Mouse (Mus musculus) midbrain, postnatal 0 days (tissue): ENCODE results near the gene Calcb. TPM values are rescaled to one million over a fixed set of nuclear protein-coding genes. Genes with fewer than 3 reads are reported as not detected.

Experiments
- ATAC-seq: fragments of 200-750 bp; cut with Nextera tagmentation; 2 replicates; pipeline ENCODE4 v1.8.0; 2017; ENCODE audit warnings: moderate number of reproducible peaks, mild to moderate bottlenecking, moderate TSS enrichment, moderate library complexity; ENCODE audit not compliant: low FRiP score
- DNase-seq: peaks from one replicate; pipeline ENCODE4 v3.0.0-alpha.2; 2015; ENCODE audit warnings: low spot score
- H3K27ac ChIP-seq: fragments of 300-500 bp; sonication (generic); 2 replicates; pipeline ENCODE4 v1.5.1; 2014; ENCODE audit warnings: low read depth, mild to moderate bottlenecking, low read length, mixed read lengths
- H3K27me3 ChIP-seq: fragments of 300-500 bp; sonication (generic); 2 replicates; pipeline ENCODE4 v1.6.1; 2014; ENCODE audit warnings: low read length, control low read depth, mixed read lengths; ENCODE audit not compliant: insufficient read depth
- H3K36me3 ChIP-seq: fragments of 300-500 bp; sonication (generic); 2 replicates; pipeline ENCODE4 v1.6.1; 2014; ENCODE audit warnings: low read length, control low read depth, mixed read lengths; ENCODE audit not compliant: insufficient read depth
- H3K4me1 ChIP-seq: fragments of 300-500 bp; sonication (generic); 2 replicates; pipeline ENCODE4 v1.6.1; 2014; ENCODE audit warnings: mild to moderate bottlenecking, control low read depth, antibody characterized with exemption, low read length, mixed read lengths; ENCODE audit not compliant: insufficient read depth
- H3K4me2 ChIP-seq: fragments of 300-500 bp; sonication (generic); 2 replicates; pipeline ENCODE4 v1.6.1; 2014; ENCODE audit warnings: low read depth, mild to moderate bottlenecking, low read length, mixed read lengths; ENCODE audit not compliant: poor library complexity, severe bottlenecking
- H3K4me3 ChIP-seq: fragments of 300-500 bp; sonication (generic); 2 replicates; pipeline ENCODE4 v1.5.1; 2014; ENCODE audit warnings: low read depth, mild to moderate bottlenecking, low read length, moderate library complexity
- H3K9ac ChIP-seq: fragments of 300-500 bp; sonication (generic); replicated peaks from 2 replicates; pipeline ENCODE4 v1.6.1; 2014; ENCODE audit warnings: mild to moderate bottlenecking, low read length, moderate library complexity, mixed read lengths; ENCODE audit not compliant: poor library complexity, severe bottlenecking
- H3K9me3 ChIP-seq: fragments of 300-500 bp; sonication (generic); 2 replicates; pipeline ENCODE4 v1.6.1; 2016; ENCODE audit warnings: low read length, control low read depth
- CTCF ChIP-seq: IDR thresholded peaks from 2 replicates; pipeline ENCODE4 v1.5.1; 2016; ENCODE audit warnings: antibody characterized with exemption, mild to moderate bottlenecking
- WGBS: fragments of 180-500 bp; shearing (Covaris S2); extraction: QIAGEN DNeasy Blood & Tissue Kit; methylation state at CpG from one replicate; pipeline ENCODE4 v1.1.7; 2014; 5-methylcytosine and 5-hydroxymethylcytosine counted together
- polyA plus RNA-seq: library from polyadenylated mRNA; unstranded; fragments of >200 nt; fragmentation: Nextera tagmentation; extraction: Ambion mirVana; gene quantifications from 2 replicates; pipeline ENCODE4 v1.2.1, GENCODE M21; 2015
- total RNA-seq: library from RNA; depleted of rRNA; stranded (reverse); fragments of >200 nt; gene quantifications from 2 replicates; pipeline ENCODE4 v1.2.3, GENCODE M21; 2014; rRNA removed

The Calcb gene
- total and polyA plus RNA-seq, 2 experiments from 2014 or later, result 0.60 to 0.70 TPM

GRCm38 (mm10) chr7:114771801-114772200, 53.4 kb downstream of the Calcb start:
- Histone ChIP-seq H3K9me3 (no peaks in the 10 kb centered on the region), H3K4me2 (no peak overlapping the region), H3K27me3 (no peaks in the 10 kb centered on the region), H3K36me3 (no peaks in the 10 kb centered on the region), H3K9ac (no peak overlapping the region), H3K4me1 (no peaks in the 10 kb centered on the region), H3K4me3 (no peak overlapping the region), H3K27ac (no peak overlapping the region)
- 78% methylated on average over 7 of the region's 7 CpGs for WGBS
- no peak for DNase-seq
- no peak for ATAC-seq
- no peak for TF ChIP-seq CTCF

Other genes starting within 250 kb of the Calcb start
- gene Cyp2r1, start 155.7 kb upstream of the Calcb start, total RNA-seq, result 3.1 and 4.4 TPM in 2 replicates
- 1.4 and 1.6 TPM in 2 replicates for gene Cyp2r1, start 155.7 kb upstream of the Calcb start, polyA plus RNA-seq
- 9.6 and 11.5 TPM in 2 replicates for gene Calca, start 82.3 kb upstream of the Calcb start, total RNA-seq
- 7.2 and 12.0 TPM in 2 replicates for gene Calca, start 82.3 kb upstream of the Calcb start, polyA plus RNA-seq
- 1.9 and 2.7 TPM in 2 replicates for gene Insc, start 25.1 kb downstream of the Calcb start, total RNA-seq
- gene Insc, start 25.1 kb downstream of the Calcb start, polyA plus RNA-seq, result 1.4 and 1.9 TPM in 2 replicates